Mouse (Mus musculus) liver, adult 2 months (tissue): ENCODE results near the gene Abhd16b.

ENCODE experiments used
- CTCF ChIP-seq: fragments of 200-500 bp; IDR thresholded peaks from 2 replicates; pipeline ENCODE4 v1.5.1; 2011; ENCODE audit warnings: low read depth, low read length, control low read depth
- POLR2A ChIP-seq: fragments of 200-500 bp; IDR thresholded peaks from 2 replicates; pipeline ENCODE4 v1.6.1; 2011; ENCODE audit warnings: low read length, control low read depth; ENCODE audit not compliant: insufficient read depth; ENCODE audit errors: extremely low read depth

- TF ChIP-seq CTCF (no peak), POLR2A (no peak)
These were observed 26.2 kb downstream of the Abhd16b start for GRCm38 (mm10) chr2:181519201-181519600.
